Mouse (Mus musculus) T-helper 1 cell (primary cell): ENCODE measurements around the gene Ncaph2.

Source experiments
- in situ Hi-C: fragments of 300-600 bp; cut with MboI, MseI; formaldehyde crosslinking; loops from one replicate; pipeline ENCODE4 v1.15.1; 2025; ENCODE audit warnings: high pct_unique_total_duplicates

Gene Ncaph2

DNA sequence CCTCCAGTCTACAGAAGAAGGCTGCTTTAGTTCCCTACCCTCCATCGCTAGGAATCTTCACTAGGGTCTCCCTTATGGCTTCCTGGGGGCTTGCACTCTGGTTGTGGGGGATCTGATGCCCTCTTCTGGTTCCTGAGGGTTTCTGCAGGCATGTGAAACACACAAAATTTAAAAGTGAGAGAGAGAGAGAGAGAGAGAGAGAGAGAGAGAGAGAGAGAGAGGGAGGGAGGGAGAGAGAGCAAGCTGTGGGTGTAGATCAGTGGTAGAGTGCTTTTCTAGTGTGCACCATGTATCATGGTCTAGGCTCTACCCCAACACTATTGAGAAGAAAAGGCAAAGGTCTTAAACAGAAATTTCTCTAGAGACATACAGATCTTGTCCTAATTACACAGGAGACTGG lies 13.8 kb upstream of the Ncaph2 start:
- in situ Hi-C loops, result no loop called here

DNA sequence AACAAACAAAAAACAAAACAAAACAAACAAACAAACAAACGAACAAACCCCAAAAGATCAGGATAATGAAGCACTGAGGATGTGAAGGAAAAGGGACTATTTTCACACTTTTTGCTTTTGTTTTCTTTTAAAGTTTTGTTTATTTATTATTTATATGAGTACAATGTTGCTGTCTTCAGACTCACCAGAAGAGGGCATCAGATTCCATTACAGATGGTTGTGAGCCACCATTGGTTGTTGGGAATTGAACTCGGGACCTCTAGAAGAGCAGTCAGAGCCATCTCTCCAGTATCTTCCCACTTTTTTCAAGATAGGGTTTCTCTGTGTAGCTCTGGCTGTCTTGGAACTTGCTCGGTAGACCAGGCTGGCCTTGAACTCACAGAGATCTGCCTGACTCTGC lies 12.2 kb upstream of the Ncaph2 start:
- in situ Hi-C loops, result no loop called here

DNA sequence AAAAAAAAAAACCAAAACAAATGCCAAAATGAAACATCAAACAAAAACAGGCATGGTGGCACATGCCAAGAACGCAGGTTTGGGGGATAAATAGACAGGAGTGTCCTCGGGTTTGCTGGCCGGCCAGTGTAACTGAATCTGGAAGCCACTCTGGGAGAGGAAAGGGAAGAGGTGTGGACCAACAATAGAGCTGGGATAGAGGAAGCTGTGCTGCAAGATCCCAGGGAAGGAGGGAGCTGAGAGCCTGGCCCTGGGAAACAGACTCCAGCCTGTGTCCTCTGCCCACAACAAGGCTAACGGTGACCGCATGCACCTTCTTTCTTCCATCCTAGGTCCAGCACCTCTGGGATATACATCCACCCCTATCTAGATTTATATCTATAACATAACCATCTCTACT lies 5.1 kb upstream of the Ncaph2 start:
- in situ Hi-C loops, result no loop called here

DNA sequence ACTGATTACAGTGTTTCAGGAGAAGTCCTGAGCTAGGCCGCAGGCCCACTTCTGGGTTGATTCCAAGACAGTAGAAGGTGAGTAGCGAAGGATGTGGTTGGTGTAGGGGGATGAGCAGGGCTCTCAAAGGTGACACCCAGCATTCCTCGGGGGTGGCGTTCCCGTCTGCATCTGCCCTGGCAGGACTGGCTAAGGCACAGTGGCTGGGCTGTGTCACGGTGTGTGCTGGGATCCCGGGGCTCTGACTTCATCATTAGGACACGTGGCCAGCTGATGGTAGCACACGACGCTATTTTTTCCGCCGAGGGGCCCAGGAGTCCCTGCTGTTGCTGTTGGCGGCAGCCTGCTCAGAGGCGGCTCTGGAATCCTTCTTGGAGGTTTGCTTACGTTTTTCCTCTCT lies 4.2 kb upstream of the Ncaph2 start:
- in situ Hi-C loops, result no loop called here

DNA sequence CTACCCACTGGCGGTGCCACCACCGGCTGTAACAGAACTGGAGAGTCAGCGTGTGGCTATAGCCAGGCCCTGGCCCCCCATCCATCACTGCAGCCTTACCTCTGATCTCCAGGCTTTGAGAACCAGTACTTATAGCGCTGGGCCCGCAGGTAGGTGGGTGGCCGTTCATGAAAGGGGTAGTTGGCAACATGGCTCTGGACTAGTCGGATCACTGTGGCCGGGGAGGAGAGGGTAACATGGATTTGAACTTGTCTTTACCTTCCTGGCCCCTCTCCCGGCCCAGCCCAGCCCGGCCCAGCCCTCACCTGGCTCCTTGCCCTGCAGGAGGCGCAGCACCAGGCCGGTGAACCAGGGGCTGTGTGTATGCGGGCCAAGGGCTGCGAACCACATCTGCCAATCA lies 3.5 kb upstream of the Ncaph2 start:
- in situ Hi-C loops, result no loop called here

DNA sequence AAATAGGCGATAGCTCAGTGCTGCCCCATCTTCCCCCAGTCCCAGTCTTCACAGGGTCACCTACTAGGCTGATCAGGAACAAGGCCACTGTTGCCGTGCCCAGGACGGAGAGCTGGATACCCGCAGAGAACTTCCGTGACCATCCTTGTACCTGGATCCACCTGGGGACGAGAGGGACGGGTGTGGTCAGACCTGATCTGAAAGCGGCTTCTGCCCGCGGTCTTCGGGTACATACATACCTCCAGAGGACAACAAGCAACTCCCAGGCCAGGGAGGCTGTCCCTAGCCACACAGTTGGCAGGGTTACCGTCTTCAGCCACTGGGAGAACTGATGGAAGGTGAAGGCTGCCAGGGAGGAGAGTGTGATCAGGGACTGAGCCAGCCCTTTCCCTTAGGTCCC lies 2.7 kb upstream of the Ncaph2 start:
- in situ Hi-C loops, result no loop called here

DNA sequence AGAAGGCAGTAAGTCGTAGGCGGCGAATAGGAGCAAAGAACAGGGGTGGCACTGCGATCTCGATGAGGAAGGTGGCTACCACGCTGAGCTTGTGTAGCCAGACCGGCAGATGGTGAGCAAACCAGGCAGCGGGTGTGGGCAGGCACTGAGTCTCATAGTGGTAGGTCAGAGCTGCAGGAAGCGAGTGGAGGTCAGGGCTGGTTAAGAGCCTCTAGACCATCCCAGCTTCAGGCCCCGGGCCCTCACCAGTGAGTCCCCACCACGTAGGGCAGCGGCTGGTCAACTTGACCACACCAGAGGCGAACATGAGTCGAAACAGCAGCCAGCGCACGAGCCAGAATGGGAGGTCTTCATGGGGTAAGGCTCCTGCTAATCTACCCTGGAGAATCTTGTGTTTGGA lies 1.7 kb upstream of the Ncaph2 start:
- in situ Hi-C loops, result no loop called here

DNA sequence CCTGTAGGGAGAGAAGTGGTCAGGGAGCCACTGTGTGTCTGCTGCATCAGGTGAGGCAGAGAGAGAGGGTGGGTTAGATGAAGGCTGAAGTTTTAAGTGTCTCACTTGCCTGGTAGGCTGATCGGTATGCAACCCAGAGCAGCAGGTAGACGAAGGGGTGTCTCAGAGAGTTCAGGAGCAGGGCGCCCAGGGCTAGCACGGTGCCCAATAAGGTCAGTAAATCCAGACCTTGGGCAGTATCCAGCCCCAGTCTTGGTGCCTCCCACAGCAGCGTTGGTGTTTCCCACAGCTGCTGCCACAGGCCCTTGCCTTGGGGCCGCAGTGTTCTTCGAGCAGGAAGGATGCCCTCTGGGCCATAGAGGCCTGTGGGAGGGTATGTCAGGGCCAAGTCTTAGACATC lies 1.1 kb upstream of the Ncaph2 start:
- in situ Hi-C loops, result no loop called here

DNA sequence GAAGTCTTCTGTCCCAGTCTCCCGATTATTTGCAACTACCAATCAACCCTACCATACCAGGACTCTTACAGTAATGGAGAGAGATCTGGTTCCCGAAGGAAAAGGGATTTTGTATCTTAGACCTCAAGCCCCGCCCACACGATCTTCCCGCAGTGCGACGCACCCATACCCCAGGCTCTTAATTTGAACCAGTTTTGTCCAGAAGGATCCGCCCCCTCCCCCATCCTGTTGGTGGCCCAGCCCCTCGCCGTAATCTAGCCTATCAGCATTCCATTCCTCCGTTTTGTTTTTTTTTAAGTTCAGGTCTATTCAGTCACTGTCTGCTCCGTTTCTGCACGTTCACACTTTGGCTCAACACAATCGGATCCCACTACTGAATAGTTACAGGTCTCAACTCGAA lies 853 bp downstream of the Ncaph2 start:
- in situ Hi-C loops, result no loop called here

DNA sequence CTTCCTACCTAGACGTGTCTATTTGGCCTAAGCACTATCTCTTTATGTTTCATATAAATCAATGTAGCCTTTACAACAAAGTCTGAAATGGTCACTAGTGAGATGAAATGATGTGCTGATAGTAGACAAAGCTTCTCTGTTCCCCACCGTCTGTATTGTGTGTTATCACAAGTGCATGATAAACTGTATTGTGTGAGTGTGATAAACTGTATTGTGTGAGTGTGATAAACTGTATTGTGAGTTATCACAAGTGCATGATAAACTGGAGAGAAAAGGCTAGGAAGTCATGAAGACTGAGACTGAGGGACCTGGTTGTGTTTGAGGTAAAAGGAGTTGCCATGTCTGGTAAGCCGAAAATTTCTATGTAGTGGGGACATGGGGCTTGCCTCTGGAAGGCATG lies 3.3 kb downstream of the Ncaph2 start:
- in situ Hi-C loops, result no loop called here

DNA sequence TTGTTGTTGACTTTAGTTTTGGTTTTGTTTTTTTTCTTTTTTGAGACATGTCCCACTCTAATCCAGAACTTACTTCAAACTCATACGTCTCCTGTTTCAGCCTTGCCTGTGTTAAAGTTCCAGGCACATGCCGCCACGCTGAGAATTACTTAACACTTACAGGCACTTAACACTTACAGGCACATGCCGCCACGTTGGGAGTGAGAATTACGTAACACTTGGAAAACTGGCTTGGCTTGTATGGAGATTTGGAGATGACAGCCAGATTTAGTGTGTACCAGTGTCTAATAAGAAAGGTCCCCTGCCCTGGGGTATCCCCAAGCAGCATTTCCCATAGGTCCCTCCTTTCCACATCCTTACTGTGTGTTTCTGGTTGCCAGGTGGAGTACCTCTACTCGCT lies 7.5 kb downstream of the Ncaph2 start:
- in situ Hi-C loops, result no loop called here

DNA sequence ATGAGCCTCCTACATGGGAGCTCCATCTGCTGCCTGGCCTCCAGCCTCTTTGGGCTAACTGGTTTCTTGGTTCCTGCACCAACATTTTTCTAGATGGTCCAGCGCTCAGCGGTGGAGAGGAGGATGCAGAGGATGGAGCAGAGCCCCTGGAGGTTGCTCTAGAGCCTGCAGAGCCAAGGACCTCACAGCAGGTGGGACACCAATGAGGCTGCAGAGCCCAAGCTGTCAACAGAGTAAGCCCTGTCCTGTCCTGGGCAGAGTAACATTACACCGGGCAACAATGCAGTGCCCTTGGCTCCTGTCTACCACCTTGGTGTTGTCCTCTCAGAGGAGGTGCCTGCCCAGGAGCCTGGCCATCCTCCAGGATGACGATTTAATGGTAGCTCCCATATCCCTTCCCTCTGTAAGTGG lies 9.6 kb downstream of the Ncaph2 start:
- in situ Hi-C loops, result no loop called here

DNA sequence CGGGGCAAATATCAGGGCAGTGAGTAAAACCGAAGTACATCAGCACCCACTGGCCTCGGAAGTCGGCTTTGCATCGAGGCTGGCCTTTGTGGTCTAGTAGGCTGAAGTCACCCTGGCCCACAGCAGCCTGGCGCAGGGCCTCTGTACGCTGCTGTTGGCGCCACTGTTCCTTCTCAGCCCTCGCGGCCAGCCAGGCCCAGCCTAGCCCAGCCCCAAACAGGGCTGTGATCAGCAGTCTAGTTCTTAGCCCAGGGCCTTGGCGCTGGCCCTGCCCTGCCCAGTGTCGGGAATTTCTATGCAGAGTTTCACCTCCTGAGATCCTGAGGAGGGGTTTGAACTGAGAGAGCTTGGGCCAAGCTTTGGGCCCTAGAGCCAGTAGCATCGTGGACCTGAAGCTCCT lies 16.5 kb downstream of the Ncaph2 start:
- in situ Hi-C loops, result loop anchor here (5.0 kb wide), 1 partner anchor 55 kb away; the partner anchor contains the start of genes C730034F03Rik, Chkb, Cpt1b and Gm44502

DNA sequence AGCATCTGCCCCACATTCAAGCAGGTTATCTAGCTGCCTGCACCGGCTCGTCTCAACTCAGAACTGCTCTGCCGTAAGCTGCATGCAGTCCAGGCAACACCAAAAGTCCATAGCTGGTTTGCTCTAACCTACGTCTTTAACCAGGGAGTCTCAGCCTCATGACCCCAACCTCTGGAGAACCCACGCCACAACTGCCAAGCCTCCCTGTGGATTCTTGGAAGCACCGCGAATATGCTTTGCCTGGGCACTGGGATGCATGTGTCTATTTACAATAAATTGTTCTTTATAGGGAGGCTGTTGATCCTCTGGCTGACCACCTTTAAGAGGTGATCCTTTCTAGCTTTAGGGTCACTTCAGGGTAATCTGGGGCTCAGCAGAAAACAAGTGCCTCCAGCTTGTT lies 17.0 kb downstream of the Ncaph2 start:
- in situ Hi-C loops, result loop anchor here (5.0 kb wide), 1 partner anchor 55 kb away; the partner anchor contains the start of genes C730034F03Rik, Chkb, Cpt1b and Gm44502

DNA sequence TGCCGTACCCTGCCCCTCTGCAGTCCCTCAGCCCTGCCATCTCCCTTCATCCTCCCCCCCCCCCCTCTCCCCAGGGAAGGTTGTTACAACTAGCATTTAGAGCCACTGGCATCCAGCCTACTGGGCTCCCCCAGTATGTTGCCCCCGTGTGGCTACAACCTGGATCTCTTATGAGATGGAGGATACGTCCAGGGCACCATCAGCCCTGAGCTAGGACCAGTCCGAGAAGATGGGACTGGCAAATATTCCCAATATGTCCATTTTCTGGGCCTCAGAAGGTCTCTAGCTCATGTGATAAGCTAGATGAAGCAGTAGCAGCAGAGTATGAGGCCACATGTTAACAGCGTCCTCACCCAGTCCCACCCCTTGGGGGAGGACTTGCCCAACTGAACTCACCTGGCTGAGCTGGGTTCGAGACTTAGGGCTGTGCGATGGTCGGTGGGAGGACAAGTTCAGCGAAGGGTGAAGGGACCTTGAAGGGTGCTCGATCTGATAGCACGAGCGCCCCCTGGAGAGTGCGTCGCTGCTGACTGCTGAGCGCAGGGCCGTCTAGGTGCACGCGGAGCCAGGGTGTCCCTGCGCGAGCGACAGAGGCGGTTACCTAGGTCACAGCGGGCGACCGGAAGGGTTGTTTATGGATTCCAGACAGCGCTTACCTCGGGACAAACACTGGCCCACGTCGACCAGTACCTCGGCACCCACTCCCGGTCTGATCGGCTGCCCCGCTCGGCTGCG lies 17.7 kb downstream of the Ncaph2 start:
- in situ Hi-C loops, result loop anchor here (5.0 kb wide), 1 partner anchor 54 kb away; the partner anchor contains the start of genes C730034F03Rik, Chkb, Cpt1b and Gm44502

DNA sequence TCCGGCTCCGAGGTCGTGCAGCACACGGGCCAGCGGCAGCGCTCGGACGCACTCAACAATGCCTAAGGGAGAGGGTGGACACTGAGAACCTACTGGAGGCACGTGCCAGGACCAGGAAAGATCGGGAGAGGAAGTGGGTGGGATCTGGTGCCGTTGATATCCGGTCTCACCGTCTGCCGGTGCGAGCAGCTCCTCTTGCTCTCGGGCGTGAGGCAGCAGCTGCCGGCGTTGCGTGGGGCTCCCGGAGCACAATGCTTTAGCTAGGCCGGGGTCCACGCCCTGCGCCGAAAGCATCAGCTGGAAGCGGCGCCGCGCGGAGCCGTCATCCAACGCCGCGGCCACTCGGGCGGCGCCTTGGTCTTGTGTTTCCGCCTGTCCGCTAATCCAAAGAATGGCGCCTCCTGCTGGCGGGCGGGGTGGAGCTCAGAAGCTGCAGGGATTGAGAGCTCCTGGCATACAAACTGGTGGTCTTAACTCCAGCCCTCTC lies 18.3 kb downstream of the Ncaph2 start, which contains the start of gene Sco2:
TSS of gene Sco2 (minus strand) at position 85 of the 487 bp plus-strand sequence.
- in situ Hi-C loops, result loop anchor here (5.0 kb wide), 1 partner anchor 53 kb away; the partner anchor contains the start of genes C730034F03Rik, Chkb, Cpt1b and Gm44502

DNA sequence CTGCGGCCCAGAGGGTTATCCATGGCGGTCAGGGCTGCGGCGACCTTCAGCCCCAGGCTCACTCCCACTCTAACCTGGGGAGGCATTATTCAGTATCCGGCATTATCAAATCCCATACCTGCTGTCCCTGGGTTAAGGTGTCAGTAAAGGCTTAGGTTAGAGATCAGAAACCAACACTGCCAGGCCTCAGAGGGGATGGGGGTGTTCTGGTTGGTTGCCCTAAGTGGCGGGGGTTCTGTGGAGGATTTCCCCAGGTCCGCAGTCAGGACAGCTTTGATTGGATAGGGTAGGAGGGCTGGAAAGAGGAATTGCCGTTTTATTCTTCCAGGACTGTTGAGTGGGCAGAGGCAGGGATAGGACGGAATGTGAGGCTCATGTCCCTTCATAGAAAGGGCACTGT lies 18.8 kb downstream of the Ncaph2 start:
- in situ Hi-C loops, result loop anchor here (5.0 kb wide), 1 partner anchor 53 kb away; the partner anchor contains the start of genes C730034F03Rik, Chkb, Cpt1b and Gm44502

DNA sequence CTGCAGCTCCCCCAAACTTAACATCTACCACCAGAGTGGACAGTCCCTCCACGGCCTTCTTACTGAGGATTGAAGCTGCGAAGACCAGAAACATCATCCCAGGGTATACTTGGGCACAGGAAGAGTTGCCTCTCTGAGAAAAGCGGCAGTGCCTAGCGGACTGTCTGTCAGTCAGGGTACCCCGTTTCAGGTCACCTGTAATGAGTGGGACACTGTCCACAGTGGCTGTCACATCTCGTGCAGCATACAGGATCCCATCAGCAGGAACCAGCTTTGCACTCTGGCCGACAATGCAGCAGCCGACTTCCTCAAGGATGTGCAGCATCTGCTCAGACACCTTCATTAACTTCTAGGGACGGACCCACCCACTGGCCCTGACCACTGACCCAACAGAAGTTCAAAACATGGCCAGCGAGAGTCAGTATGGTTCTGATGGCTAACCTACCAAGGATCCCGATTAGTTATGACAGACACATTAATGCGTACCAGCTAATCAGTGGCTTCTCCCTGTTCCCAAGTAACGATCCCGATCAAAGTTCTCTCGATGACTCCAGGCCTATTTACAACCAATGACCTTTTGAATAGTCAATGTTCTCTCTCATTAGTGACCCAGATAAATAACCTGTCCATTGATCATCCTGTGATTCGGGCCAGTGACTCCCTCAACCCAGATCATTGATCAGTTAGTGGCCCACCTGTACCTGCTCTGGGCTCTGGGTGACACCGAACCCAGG lies 19.4 kb downstream of the Ncaph2 start:
- in situ Hi-C loops, result loop anchor here (5.0 kb wide), 1 partner anchor 52 kb away; the partner anchor contains the start of genes C730034F03Rik, Chkb, Cpt1b and Gm44502

DNA sequence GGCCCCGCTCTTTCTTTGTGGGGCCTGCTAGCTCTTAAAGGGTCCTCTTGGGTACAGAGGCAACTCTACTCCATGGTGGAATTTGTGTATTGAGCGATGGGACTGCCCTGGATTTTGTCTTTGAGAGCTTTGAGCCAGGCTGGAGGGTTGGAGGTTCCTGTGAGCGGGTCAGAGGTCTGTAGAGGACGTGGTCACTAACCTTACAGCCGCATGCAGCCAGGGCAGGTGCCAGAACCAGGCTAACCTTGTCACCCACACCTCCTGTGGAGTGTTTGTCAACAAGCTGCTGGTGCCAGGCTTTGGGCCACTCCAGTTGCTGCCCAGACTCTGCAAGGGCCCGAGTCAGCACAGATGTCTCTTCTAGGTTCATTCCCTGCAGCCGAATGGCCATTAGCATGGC lies 20.5 kb downstream of the Ncaph2 start:
- in situ Hi-C loops, result no loop called here

DNA sequence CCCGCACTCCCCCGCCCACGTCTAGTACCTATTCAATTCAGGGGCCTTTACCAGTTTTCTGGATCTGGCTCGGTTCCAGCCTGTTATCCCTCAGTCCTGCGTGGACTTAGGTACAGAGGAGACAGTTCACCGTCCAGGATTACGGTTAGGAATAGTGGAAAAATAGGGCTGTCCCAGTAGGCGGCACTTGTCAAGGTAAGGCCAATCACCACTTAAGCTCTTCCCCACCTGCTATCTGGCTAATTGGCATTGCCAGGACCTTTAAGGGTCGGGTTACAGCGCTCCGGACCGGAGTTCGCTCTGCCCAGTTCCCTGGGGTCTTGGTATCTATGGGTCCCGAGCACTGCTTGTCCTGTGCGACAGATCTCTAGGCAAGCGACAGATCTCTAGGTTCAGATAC lies 21.4 kb downstream of the Ncaph2 start, which contains the start of gene Tymp:
TSS of gene Tymp (minus strand) at position 83 of the 400 bp plus-strand sequence.
- in situ Hi-C loops, result no loop called here

DNA sequence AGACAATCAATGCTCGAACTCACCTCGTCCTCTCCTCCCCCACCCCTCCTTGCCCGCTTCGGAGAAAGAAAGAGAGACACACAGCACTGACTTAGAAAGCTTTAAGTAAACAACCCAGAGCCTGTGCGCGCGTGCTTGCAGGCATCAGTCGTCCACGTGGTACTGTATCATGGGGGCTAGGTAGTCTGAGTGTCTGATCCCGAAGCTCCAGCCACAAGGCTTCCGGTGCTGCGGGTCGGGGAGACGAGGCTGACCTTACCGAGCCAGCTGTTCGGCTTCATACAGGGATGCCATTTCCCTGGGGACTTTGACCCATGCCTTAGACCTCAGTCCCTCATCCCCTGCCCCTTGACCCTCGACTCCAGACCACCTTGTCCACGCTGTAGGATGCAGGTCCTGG lies 21.8 kb downstream of the Ncaph2 start:
- in situ Hi-C loops, result no loop called here
